Mouse (Mus musculus) CH12F3 (cell line): ENCODE results near the gene Sec23b.

Experiments used
- in situ Hi-C: fragments of 300-500 bp; cut with MboI; formaldehyde crosslinking; loops from 2 replicates; pipeline ENCODE4 v1.14.3; 2020; ENCODE audit warnings: low sequenced_read_pairs

The Sec23b gene

GRCm38 (mm10) chr2:144599831-144600687, 44.0 kb downstream of the Sec23b start, which contains the start of gene Dtd1:
Gene Dtd1 (plus strand): TSS chr2:144599897.
- in situ Hi-C loops = no loop called here

GRCm38 (mm10) chr2:144601576-144601975, 45.5 kb downstream of the Sec23b start:
- in situ Hi-C loops = no loop called here

- in situ Hi-C loops = no loop called here
These were observed 57.9 kb downstream of the Sec23b start for GRCm38 (mm10) chr2:144613956-144614355.

- in situ Hi-C loops = no loop called here
These were observed 61.2 kb downstream of the Sec23b start for GRCm38 (mm10) chr2:144617074-144617874.

- in situ Hi-C loops = no loop called here
These were observed 65.5 kb downstream of the Sec23b start for GRCm38 (mm10) chr2:144621491-144621890.

GRCm38 (mm10) chr2:144633551-144633950, 77.5 kb downstream of the Sec23b start:
- in situ Hi-C loops = loop anchor here (25.0 kb wide), 2 partner anchors 479 to 954 kb away; no protein-coding TSS in a partner anchor

GRCm38 (mm10) chr2:144634231-144634630, 78.2 kb downstream of the Sec23b start:
- in situ Hi-C loops = loop anchor here (25.0 kb wide), 2 partner anchors 478 to 953 kb away; no protein-coding TSS in a partner anchor

GRCm38 (mm10) chr2:144634729-144635128, 78.7 kb downstream of the Sec23b start:
- in situ Hi-C loops = loop anchor here (25.0 kb wide), 2 partner anchors 478 to 953 kb away; no protein-coding TSS in a partner anchor

- in situ Hi-C loops = loop anchor here (25.0 kb wide), 2 partner anchors 477 to 952 kb away; no protein-coding TSS in a partner anchor
These were observed 79.8 kb downstream of the Sec23b start for GRCm38 (mm10) chr2:144635644-144636320.

GRCm38 (mm10) chr2:144637204-144637603, 81.2 kb downstream of the Sec23b start:
- in situ Hi-C loops = loop anchor here (25.0 kb wide), 2 partner anchors 475 to 950 kb away; no protein-coding TSS in a partner anchor

GRCm38 (mm10) chr2:144637671-144638395, 81.8 kb downstream of the Sec23b start:
- in situ Hi-C loops = loop anchor here (25.0 kb wide), 2 partner anchors 474 to 949 kb away; no protein-coding TSS in a partner anchor

- in situ Hi-C loops = loop anchor here (25.0 kb wide), 2 partner anchors 474 to 949 kb away; no protein-coding TSS in a partner anchor
These were observed 82.7 kb downstream of the Sec23b start for GRCm38 (mm10) chr2:144638719-144639118.

GRCm38 (mm10) chr2:144640101-144640500, 84.1 kb downstream of the Sec23b start:
- in situ Hi-C loops = loop anchor here (25.0 kb wide), 2 partner anchors 472 to 947 kb away; no protein-coding TSS in a partner anchor
